Mouse (Mus musculus): ENCODE data around the gene Stxbp1. TPM values are rescaled to one million over a fixed set of nuclear protein-coding genes. Genes with fewer than 3 reads are reported as not detected.
A peak's percentile ranks its signal among the peaks of the same experiment; 100 is the strongest.

Gene Stxbp1
- polyA plus RNA-seq, 1 experiment from 2014 or later: 315 TPM

DNA sequence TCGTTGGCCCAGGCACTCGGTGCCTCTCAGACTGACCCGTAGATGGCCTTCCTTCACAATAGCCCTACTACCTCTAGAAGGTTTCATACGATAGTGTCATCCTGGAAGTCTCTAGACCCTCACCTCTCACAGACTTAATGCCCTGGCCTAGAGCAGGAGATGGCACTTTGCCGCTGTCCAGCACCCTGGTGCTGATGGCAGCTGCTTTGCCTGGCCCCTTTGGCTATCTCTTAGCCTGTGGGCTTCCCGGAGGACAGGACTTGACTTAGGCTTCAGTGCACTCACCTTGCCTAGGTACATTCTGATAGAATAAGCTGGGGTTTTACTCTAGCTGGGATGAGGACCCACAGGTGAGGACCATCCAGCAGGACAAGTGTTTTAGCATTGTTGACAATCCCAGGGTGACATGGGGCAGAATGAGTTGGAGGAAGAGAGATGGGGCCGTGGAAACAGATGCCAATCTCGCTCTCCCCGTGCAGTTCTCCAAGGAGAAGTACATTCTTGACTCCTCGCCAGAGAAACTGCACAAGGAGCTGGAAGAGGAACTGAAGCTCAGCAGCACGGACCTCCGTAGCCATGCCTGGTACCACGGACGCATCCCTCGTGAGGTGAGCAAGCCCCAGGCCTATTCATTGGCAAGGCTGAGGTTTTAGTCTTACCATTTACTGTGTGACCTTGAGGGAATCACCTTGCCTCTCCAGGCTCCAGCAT, 102.6 kb downstream of the Stxbp1 start:
- Histone ChIP-seq H3K4me2 (no peak overlapping the region), H3K4me1 (peaks cover 49% of the 10 kb centered on the region), H3K27me3 (replicated peaks) (no peaks in the 10 kb centered on the region), H3K9me3 (replicated peaks) (no peaks in the 10 kb centered on the region), H3K27ac (replicated peaks) (no peak overlapping the region), H3K9ac (replicated peaks) (no peak overlapping the region), H3K36me3 (peaks cover 44% of the 10 kb centered on the region), H3K4me3 (replicated peaks) (no peak overlapping the region)
- WGBS: 77% methylated on average over 15 of the region's 15 CpGs
- no peak for ATAC-seq (ENCODE audit: low FRiP score)

DNA sequence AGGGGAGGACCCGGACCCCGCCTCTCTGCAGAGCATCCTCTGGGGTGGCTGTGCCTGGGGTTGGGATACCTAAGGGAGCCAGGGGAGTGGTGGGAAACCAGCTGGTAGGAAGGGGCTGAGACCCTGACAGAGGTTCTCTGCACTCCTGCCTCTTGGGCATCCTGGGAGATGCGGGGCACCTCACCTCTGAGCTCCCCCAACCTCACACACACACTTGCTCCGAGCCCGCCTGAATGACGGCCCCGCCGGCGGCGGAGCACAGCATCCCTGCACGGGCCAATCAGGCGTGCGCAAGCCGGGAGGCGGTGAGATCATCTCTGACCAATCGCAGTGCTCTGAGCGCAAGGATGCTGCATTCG, 104.9 kb downstream of the Stxbp1 start:
- H3K27ac ChIP-seq (replicated peaks): peak overlapping the region; percentile 89
- peak overlapping the region; percentile 94 for H3K9ac ChIP-seq (replicated peaks)
- peaks cover 51% of the 10 kb centered on the region for H3K4me1 ChIP-seq
- peak overlapping the region; percentile 80 for H3K4me3 ChIP-seq (replicated peaks)
- peak; percentile 94 for ATAC-seq (ENCODE audit: low FRiP score)
- H3K36me3 ChIP-seq: peaks cover 25% of the 10 kb centered on the region
- peak overlapping the region; percentile 76 for H3K4me2 ChIP-seq
- no peaks in the 10 kb centered on the region for H3K9me3 ChIP-seq (replicated peaks)
- H3K27me3 ChIP-seq (replicated peaks): no peaks in the 10 kb centered on the region
- 8% methylated on average over 18 of the region's 18 CpGs for WGBS

DNA sequence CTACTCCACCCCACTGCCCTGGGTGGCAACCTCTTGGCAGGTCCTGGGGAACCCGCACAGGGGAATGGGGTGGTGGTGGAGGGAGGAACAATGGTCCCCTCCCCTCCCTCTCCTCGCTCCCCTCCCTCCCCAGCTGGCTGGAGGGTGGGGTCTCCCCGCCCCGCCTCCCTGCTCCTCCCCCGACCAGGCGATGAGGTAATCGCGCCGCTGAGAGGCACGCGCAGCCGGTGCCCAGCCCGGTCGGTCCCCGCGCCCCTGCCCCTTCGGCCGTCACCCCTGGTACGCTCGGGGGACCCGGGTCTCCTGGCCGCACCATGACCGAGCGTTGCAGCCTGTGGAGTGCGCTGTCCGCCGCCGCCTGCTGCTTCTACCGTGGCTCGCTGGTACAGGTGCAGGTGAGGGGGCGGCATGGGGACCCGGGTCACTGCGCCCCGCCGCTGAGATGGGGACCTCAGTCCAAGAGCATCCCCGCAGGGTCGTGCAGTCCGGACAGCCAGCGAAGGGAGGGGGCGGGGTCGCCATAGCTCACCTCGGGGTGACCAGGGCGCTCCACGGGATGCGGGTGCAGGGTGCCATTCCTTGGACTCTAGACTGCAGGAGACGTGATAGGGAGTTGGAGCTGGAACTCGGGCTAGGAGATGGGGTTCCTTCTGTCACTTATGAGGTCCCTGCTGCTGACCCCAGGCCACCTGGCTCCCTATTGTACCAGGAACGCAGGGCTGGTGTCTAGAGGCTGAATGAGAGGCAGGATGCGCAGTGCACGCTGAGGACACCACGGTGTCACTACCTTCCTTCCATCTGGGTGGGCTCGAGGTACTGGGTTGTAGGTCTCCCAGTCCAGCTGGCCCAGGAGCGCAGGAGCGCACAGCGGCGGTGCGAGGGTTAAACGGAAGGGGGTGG, 105.5 kb downstream of the Stxbp1 start:
- Histone ChIP-seq H3K9me3 (replicated peaks) (no peaks in the 10 kb centered on the region), H3K36me3 (peaks cover 18% of the 10 kb centered on the region), H3K27ac (replicated peaks) (peak overlapping the region; percentile 89), H3K27me3 (replicated peaks) (no peaks in the 10 kb centered on the region), H3K4me1 (peaks cover 51% of the 10 kb centered on the region), H3K4me2 (peak overlapping the region; percentile 76), H3K9ac (replicated peaks) (peak overlapping the region; percentile 94), H3K4me3 (replicated peaks) (peak overlapping the region; percentile 80)
- WGBS: 5% methylated on average over 54 of the region's 58 CpGs
- peak; percentile 58 for ATAC-seq (ENCODE audit: low FRiP score)

DNA sequence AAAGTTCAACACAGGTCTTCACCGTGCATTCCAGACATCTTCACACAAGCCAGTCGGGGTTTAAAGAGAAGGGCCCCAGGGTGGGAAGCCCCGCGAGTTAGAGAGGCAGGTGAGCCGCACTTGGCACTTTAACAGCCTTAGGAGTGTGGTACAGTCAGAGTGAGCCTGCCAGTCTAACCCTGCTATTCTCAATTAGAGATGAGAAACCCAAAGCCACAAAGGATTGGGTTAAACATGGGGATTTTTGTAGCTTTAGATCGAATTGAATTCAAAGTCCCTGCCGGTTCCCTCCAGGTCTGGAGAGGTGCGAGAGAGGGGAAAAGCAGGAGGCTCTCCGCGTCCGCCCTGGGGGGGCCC, 106.2 kb downstream of the Stxbp1 start, which contains the start of gene 6330409D20Rik:
6330409D20Rik (minus strand) TSS at position 101 of the 357 bp plus-strand sequence.
- H3K4me2 ChIP-seq: peak within 1 kb of the TSS; percentile 76
- peak within 1 kb of the TSS; percentile 94 for H3K9ac ChIP-seq (replicated peaks)
- 6% methylated on average over 11 of the region's 11 CpGs for WGBS
- peaks cover 51% of the 10 kb centered on the region for H3K4me1 ChIP-seq
- H3K4me3 ChIP-seq (replicated peaks): peak within 1 kb of the TSS; percentile 80
- ATAC-seq (ENCODE audit: low FRiP score): no peak
- no peaks in the 10 kb centered on the region for H3K27me3 ChIP-seq (replicated peaks)
- H3K27ac ChIP-seq (replicated peaks): peak within 1 kb of the TSS; percentile 89
- H3K9me3 ChIP-seq (replicated peaks): no peaks in the 10 kb centered on the region
- peaks cover 12% of the 10 kb centered on the region for H3K36me3 ChIP-seq

DNA sequence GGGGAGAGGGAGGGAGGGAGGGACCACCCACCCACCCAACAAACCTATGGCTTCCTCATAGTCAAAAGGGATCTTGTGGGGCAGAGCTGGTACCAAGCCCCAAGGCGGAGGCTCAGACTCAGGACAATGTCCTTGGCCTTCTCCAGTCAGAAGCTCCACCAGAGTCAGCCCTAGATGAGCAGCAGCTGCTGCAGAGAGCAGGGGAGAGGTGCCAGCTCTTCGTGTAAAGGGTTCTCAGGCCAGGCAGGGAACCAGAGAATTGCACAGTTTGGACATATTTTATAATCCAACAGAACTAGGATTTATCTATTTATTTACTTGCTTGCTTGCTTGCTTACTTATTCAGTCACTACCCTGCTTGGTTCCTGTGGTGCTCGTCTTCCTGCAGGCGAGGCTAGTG, 107.7 kb downstream of the Stxbp1 start:
- no peaks in the 10 kb centered on the region for H3K36me3 ChIP-seq
- no peaks in the 10 kb centered on the region for H3K27me3 ChIP-seq (replicated peaks)
- 0 out of 2 replicates have a peak overlapping the region, but pooled peaks have one; percentile 3 for H3K9ac ChIP-seq (replicated peaks)
- ATAC-seq (ENCODE audit: low FRiP score): no peak
- no peaks in the 10 kb centered on the region for H3K9me3 ChIP-seq (replicated peaks)
- peaks cover 48% of the 10 kb centered on the region for H3K4me1 ChIP-seq
- no peak overlapping the region for H3K4me2 ChIP-seq
- 78% methylated on average over 4 of the region's 4 CpGs for WGBS
- no peak overlapping the region for H3K27ac ChIP-seq (replicated peaks)
- no peak overlapping the region for H3K4me3 ChIP-seq (replicated peaks)

Other genes starting within 250 kb of the Stxbp1 start
- gene St6galnac6, start 247.5 kb downstream of the Stxbp1 start, polyA plus RNA-seq (2015; fragmentation: Nextera tagmentation; extraction: Ambion mirVana): 13.5 and 14.4 TPM in 2 replicates
- 88.5 and 103 TPM in 2 replicates for gene Ak1, start 225.5 kb downstream of the Stxbp1 start, polyA plus RNA-seq (2015; fragmentation: Nextera tagmentation; extraction: Ambion mirVana)
- gene Eng, start 200.7 kb downstream of the Stxbp1 start, polyA plus RNA-seq (2015; fragmentation: Nextera tagmentation; extraction: Ambion mirVana): 29.6 and 40.5 TPM in 2 replicates
- gene Fpgs, start 143.1 kb downstream of the Stxbp1 start, polyA plus RNA-seq (2015; fragmentation: Nextera tagmentation; extraction: Ambion mirVana): 19.3 and 20.6 TPM in 2 replicates
- 63.0 and 82.4 TPM in 2 replicates for gene Cdk9, start 134.2 kb downstream of the Stxbp1 start, polyA plus RNA-seq (2015; fragmentation: Nextera tagmentation; extraction: Ambion mirVana)
- 50.1 and 51.5 TPM in 2 replicates for gene Sh2d3c, start 126.2 kb downstream of the Stxbp1 start, polyA plus RNA-seq (2015; fragmentation: Nextera tagmentation; extraction: Ambion mirVana)
- 2.9 and 3.6 TPM in 2 replicates for gene 6330409D20Rik, start 106.2 kb downstream of the Stxbp1 start, polyA plus RNA-seq (2015; fragmentation: Nextera tagmentation; extraction: Ambion mirVana)
- 54.4 and 60.6 TPM in 2 replicates for gene Tor2a, start 90.0 kb downstream of the Stxbp1 start, polyA plus RNA-seq (2015; fragmentation: Nextera tagmentation; extraction: Ambion mirVana)
- 0.50 and 0.70 TPM in 2 replicates for gene Ttc16, start 71.6 kb downstream of the Stxbp1 start, polyA plus RNA-seq (2015; fragmentation: Nextera tagmentation; extraction: Ambion mirVana)
- 6.1 and 7.5 TPM in 2 replicates for gene Ptrh1, start 71.5 kb downstream of the Stxbp1 start, polyA plus RNA-seq (2015; fragmentation: Nextera tagmentation; extraction: Ambion mirVana)
- gene Cfap157, start 62.8 kb downstream of the Stxbp1 start, polyA plus RNA-seq (2015; fragmentation: Nextera tagmentation; extraction: Ambion mirVana): 1.1 and 2.1 TPM in 2 replicates
- gene Fam129b, start 28.9 kb upstream of the Stxbp1 start, polyA plus RNA-seq (2015; fragmentation: Nextera tagmentation; extraction: Ambion mirVana): 30.7 and 34.7 TPM in 2 replicates
- 104 and 116 TPM in 2 replicates for gene Rpl12, start 114.3 kb upstream of the Stxbp1 start, polyA plus RNA-seq (2015; fragmentation: Nextera tagmentation; extraction: Ambion mirVana)
- gene Lrsam1, start 114.4 kb upstream of the Stxbp1 start, polyA plus RNA-seq (2015; fragmentation: Nextera tagmentation; extraction: Ambion mirVana): 22.0 and 23.5 TPM in 2 replicates
- gene Slc2a8, start 134.8 kb upstream of the Stxbp1 start, polyA plus RNA-seq (2015; fragmentation: Nextera tagmentation; extraction: Ambion mirVana): 24.7 and 27.6 TPM in 2 replicates

All from neural tube, embryonic 15.5 days (tissue).